ENCODE assay signal across 8 mouse cellular contexts in genomic region chr7:4843604-4844244, GRCm38 (mm10). TPM values are rescaled to one million over a fixed set of nuclear protein-coding genes. Genes with fewer than 3 reads are reported as not detected.
DNase-seq lines count a peak whose midpoint lies in the region; ATAC-seq and TF ChIP-seq lines count a peak whose summit lies in the region.

No protein-coding gene starts in this region.

- H3K4me3 ChIP-seq in kidney, postnatal 0 days (replicated peaks; ENCODE audit: low read depth, low read length): peak overlapping the region; percentile 40
- no peak overlapping the region for H3K4me3 ChIP-seq in kidney, adult 2 months (ENCODE audit: insufficient read depth, low read depth, low read length)
- H3K4me3 ChIP-seq in forebrain, embryonic 16.5 days (replicated peaks; ENCODE audit: low read length): peak overlapping the region; percentile 62
- H3K4me3 ChIP-seq in neural tube, embryonic 12.5 days: peak overlapping the region; percentile 46

- no peak for ATAC-seq in kidney, postnatal 0 days (replicated peaks; ENCODE audit: low FRiP score, low read depth)
- ATAC-seq in forebrain, embryonic 16.5 days: peak; percentile 61
- peak; percentile 60 for ATAC-seq in neural tube, embryonic 12.5 days (ENCODE audit: low FRiP score, low read depth)

- peak overlapping the region; percentile 85 for H3K4me2 ChIP-seq in kidney, postnatal 0 days (ENCODE audit: low read length)
- peak overlapping the region; percentile 82 for H3K4me2 ChIP-seq in forebrain, embryonic 16.5 days (ENCODE audit: low read length)
- peak overlapping the region; percentile 93 for H3K4me2 ChIP-seq in neural tube, embryonic 12.5 days (replicated peaks)

- H3K9me3 ChIP-seq in kidney, postnatal 0 days (replicated peaks; ENCODE audit: low read length): no peaks in the 10 kb centered on the region
- no peaks in the 10 kb centered on the region for H3K9me3 ChIP-seq in forebrain, embryonic 16.5 days (ENCODE audit: control insufficient read depth, low read length)
- no peaks in the 10 kb centered on the region for H3K9me3 ChIP-seq in neural tube, embryonic 12.5 days

- H3K4me1 ChIP-seq in kidney, postnatal 0 days (replicated peaks; ENCODE audit: insufficient read depth, low read length): peaks cover 21% of the 10 kb centered on the region
- H3K4me1 ChIP-seq in kidney, adult 2 months (ENCODE audit: control insufficient read depth, insufficient read depth, low read length): no peaks in the 10 kb centered on the region
- H3K4me1 ChIP-seq in forebrain, embryonic 16.5 days (replicated peaks; ENCODE audit: control insufficient read depth, insufficient read depth, low read length): peaks cover 31% of the 10 kb centered on the region
- peaks cover 30% of the 10 kb centered on the region for H3K4me1 ChIP-seq in neural tube, embryonic 12.5 days

- H3K27me3 ChIP-seq in kidney, postnatal 0 days (ENCODE audit: insufficient read depth, low read length): peaks cover 26% of the 10 kb centered on the region
- no peaks in the 10 kb centered on the region for H3K27me3 ChIP-seq in kidney, adult 2 months (replicated peaks; ENCODE audit: control insufficient read depth, insufficient read depth, low read length)
- 0 out of 2 replicates have a peak, but pooled peaks cover 2% of the 10 kb centered on the region for H3K27me3 ChIP-seq in forebrain, embryonic 16.5 days (replicated peaks; ENCODE audit: control insufficient read depth, insufficient read depth, low read length)
- peaks cover 26% of the 10 kb centered on the region for H3K27me3 ChIP-seq in neural tube, embryonic 12.5 days (replicated peaks)

- no peak for DNase-seq in kidney, postnatal 0 days (ENCODE audit: low spot score)
- DNase-seq in kidney, adult 2 months: no peak
- peak; percentile 42 for DNase-seq in cerebellum, adult 8-10 months
- peak; percentile 74 for DNase-seq in left cerebral cortex, adult 11 months (ENCODE audit: low spot score)
- no peak for DNase-seq in spleen, postnatal 14 days (ENCODE audit: low spot score in 2 of 2)
- no peak for DNase-seq in kidney, adult 11 months

- H3K9ac ChIP-seq in kidney, postnatal 0 days (ENCODE audit: low read depth, low read length): 0 out of 2 replicates have a peak overlapping the region, but pooled peaks have one; percentile 31
- H3K9ac ChIP-seq in forebrain, embryonic 16.5 days (replicated peaks; ENCODE audit: low read depth, low read length): peak overlapping the region; percentile 60
- peak overlapping the region; percentile 65 for H3K9ac ChIP-seq in neural tube, embryonic 12.5 days

- 1% methylated on average over 34 of the region's 34 CpGs for WGBS in kidney, postnatal 0 days
- whole genome bisulfite sequencing in kidney, adult 2 months: 3% methylated on average over 34 of the region's 34 CpGs
- under 1% methylated on average over 32 of the region's 34 CpGs for WGBS in forebrain, embryonic 16.5 days
- WGBS in neural tube, embryonic 12.5 days: under 1% methylated on average over 34 of the region's 34 CpGs

- no peak for TF ChIP-seq CTCF in kidney, postnatal 0 days (IDR thresholded peaks at IDR 0.05; ENCODE audit: low read depth)
- TF ChIP-seq CTCF in kidney, adult 2 months (conservative IDR thresholded peaks at IDR 0.05; ENCODE audit: insufficient read depth, insufficient read length, low read depth, low read length): no peak

- H3K27ac ChIP-seq in kidney, postnatal 0 days: no peak overlapping the region
- H3K27ac ChIP-seq in kidney, adult 2 months (ENCODE audit: insufficient read depth, low read depth, low read length): no peak overlapping the region
- H3K27ac ChIP-seq in forebrain, embryonic 16.5 days (ENCODE audit: low read length): peak overlapping the region; percentile 57
- no peak overlapping the region for H3K27ac ChIP-seq in neural tube, embryonic 12.5 days

- H3K36me3 ChIP-seq in kidney, postnatal 0 days (ENCODE audit: insufficient read depth, low read length): no peaks in the 10 kb centered on the region
- H3K36me3 ChIP-seq in kidney, adult 2 months (ENCODE audit: control insufficient read depth, insufficient read depth, low read length): no peaks in the 10 kb centered on the region
- no peaks in the 10 kb centered on the region for H3K36me3 ChIP-seq in forebrain, embryonic 16.5 days (ENCODE audit: control insufficient read depth, insufficient read depth)
- no peaks in the 10 kb centered on the region for H3K36me3 ChIP-seq in neural tube, embryonic 12.5 days

- TF ChIP-seq POLR2A in kidney, adult 2 months (IDR thresholded peaks at IDR 0.05; ENCODE audit: low read depth, low read length): no peak

RNA-seq across cellular contexts. Expression of gene Shisa7, which starts 0.8 kb away (rescaled TPM):
- polyA plus RNA-seq in kidney, postnatal 0 days (2015; fragmentation: Nextera tagmentation; extraction: Ambion mirVana): 0.62 and 0.67 TPM in 2 replicates
- 14.1 and 17.3 TPM in 2 replicates for polyA plus RNA-seq in kidney, adult 2 months (2012; rRNA removed)
- 8.7 and 13.2 TPM in 2 replicates for polyA plus RNA-seq in forebrain, embryonic 16.5 days (2015; fragmentation: Nextera tagmentation; extraction: Ambion mirVana)
- polyA plus RNA-seq in neural tube, embryonic 12.5 days (2016; fragmentation: Nextera tagmentation; extraction: Ambion mirVana): 6.0 and 6.5 TPM in 2 replicates

RNA-seq across cellular contexts. Expression of gene Isoc2b, which starts 26.3 kb away (rescaled TPM):
- 11.0 and 12.4 TPM in 2 replicates for polyA plus RNA-seq in kidney, postnatal 0 days (2015; fragmentation: Nextera tagmentation; extraction: Ambion mirVana)
- polyA plus RNA-seq in kidney, adult 2 months (2012; rRNA removed): 41.1 and 47.9 TPM in 2 replicates
- polyA plus RNA-seq in forebrain, embryonic 16.5 days (2015; fragmentation: Nextera tagmentation; extraction: Ambion mirVana): 3.2 and 4.3 TPM in 2 replicates
- 4.8 and 5.4 TPM in 2 replicates for polyA plus RNA-seq in neural tube, embryonic 12.5 days (2016; fragmentation: Nextera tagmentation; extraction: Ambion mirVana)

RNA-seq across cellular contexts. Expression of gene Ube2s, which starts 31.3 kb away (rescaled TPM):
- 198 and 203 TPM in 2 replicates for polyA plus RNA-seq in kidney, postnatal 0 days (2015; fragmentation: Nextera tagmentation; extraction: Ambion mirVana)
- polyA plus RNA-seq in kidney, adult 2 months (2012; rRNA removed): 240 and 301 TPM in 2 replicates
- polyA plus RNA-seq in forebrain, embryonic 16.5 days (2015; fragmentation: Nextera tagmentation; extraction: Ambion mirVana): 291 and 311 TPM in 2 replicates
- polyA plus RNA-seq in neural tube, embryonic 12.5 days (2016; fragmentation: Nextera tagmentation; extraction: Ambion mirVana): 380 and 386 TPM in 2 replicates

RNA-seq across cellular contexts. Expression of gene Isoc2a, which starts 33.2 kb away (rescaled TPM):
- polyA plus RNA-seq in kidney, postnatal 0 days (2015; fragmentation: Nextera tagmentation; extraction: Ambion mirVana): 0.72 and 0.77 TPM in 2 replicates
- polyA plus RNA-seq in kidney, adult 2 months (2012; rRNA removed): 174 and 182 TPM in 2 replicates
- polyA plus RNA-seq in forebrain, embryonic 16.5 days (2015; fragmentation: Nextera tagmentation; extraction: Ambion mirVana): 0.52 and 0.92 TPM in 2 replicates
- 0.91 and 0.93 TPM in 2 replicates for polyA plus RNA-seq in neural tube, embryonic 12.5 days (2016; fragmentation: Nextera tagmentation; extraction: Ambion mirVana)

RNA-seq across cellular contexts. Expression of gene Rpl28, which starts 51.0 kb away (rescaled TPM):
- polyA plus RNA-seq in kidney, postnatal 0 days (2015; fragmentation: Nextera tagmentation; extraction: Ambion mirVana): 453 and 480 TPM in 2 replicates
- 340 and 597 TPM in 2 replicates for polyA plus RNA-seq in kidney, adult 2 months (2012; rRNA removed)
- polyA plus RNA-seq in forebrain, embryonic 16.5 days (2015; fragmentation: Nextera tagmentation; extraction: Ambion mirVana): 173 and 179 TPM in 2 replicates
- polyA plus RNA-seq in neural tube, embryonic 12.5 days (2016; fragmentation: Nextera tagmentation; extraction: Ambion mirVana): 311 and 322 TPM in 2 replicates

Comparison
In these comparisons a context has a peak if more than half of its experiments do, and no peak if none do; other contexts are left out.
1. DNase-seq: peak in cerebellum, adult 8-10 months (single experiment) and left cerebral cortex, adult 11 months (single experiment); none in kidney, postnatal 0 days (single experiment), kidney, adult 2 months (single experiment), spleen, postnatal 14 days (0 of 2) and kidney, adult 11 months (single experiment).
2. Peak in every context shown above with its lines, with median percentiles within 50 percentile points of each other: H3K4me2 ChIP-seq and H3K9ac ChIP-seq.